Mouse (Mus musculus) adrenal gland, adult 10 weeks (tissue): ENCODE results near the gene Cyp4a12b. TPM values are rescaled to one million over a fixed set of nuclear protein-coding genes. Genes with fewer than 3 reads are reported as not detected.

Experiments
- polyA plus RNA-seq: library from polyadenylated mRNA; stranded (reverse); fragments of 350-450 nt; fragmentation: Illumina TruSeq; extraction: RNeasy Lipid Tissue Mini Kit (QIAGEN cat#74804); gene quantifications from one replicate; pipeline ENCODE4 v1.2.3, GENCODE M21; 2014; ENCODE audit warnings: low read depth, low replicate concordance

Cyp4a12b gene
- polyA plus RNA-seq = not detected

GRCm38 (mm10) chr4:115411324-115411723, at the start of gene Cyp4a12b:
TSS of gene Cyp4a12b (plus strand) at chr4:115411624.

GRCm38 (mm10) chr4:115452304-115452703, 40.9 kb downstream of the Cyp4a12b start, which contains the start of gene Cyp4a30b:
TSS of gene Cyp4a30b (plus strand) at chr4:115452604.

Other genes with a start within 250 kb of the Cyp4a12b start
- not detected for gene Cyp4a29, start 169.5 kb upstream of the Cyp4a12b start, polyA plus RNA-seq
- not detected for gene Cyp4a12a, start 112.6 kb upstream of the Cyp4a12b start, polyA plus RNA-seq
- not detected for gene Cyp4a30b, start 41.0 kb downstream of the Cyp4a12b start, polyA plus RNA-seq
- gene Cyp4a14, start 84.5 kb downstream of the Cyp4a12b start, polyA plus RNA-seq = not detected
- gene Cyp4a10, start 106.6 kb downstream of the Cyp4a12b start, polyA plus RNA-seq = 1.1 TPM
- gene Cyp4a31, start 152.0 kb downstream of the Cyp4a12b start, polyA plus RNA-seq = not detected
- not detected for gene Cyp4a32, start 189.3 kb downstream of the Cyp4a12b start, polyA plus RNA-seq
- gene Cyp4b1, start 236.1 kb downstream of the Cyp4a12b start, polyA plus RNA-seq = 37.4 TPM